Mouse (Mus musculus): ENCODE data around the gene Chd1l. TPM values are rescaled to one million over a fixed set of nuclear protein-coding genes. Genes with fewer than 3 reads are reported as not detected.

Chd1l gene
- 10 to 100 TPM; 10.4 to 12.3 TPM for total RNA-seq (2021)

- DNase-seq, result peak; percentile 96 to 98
- intact Hi-C loops (cut with DNase I), result loop anchor here (1.0 to 2.0 kb wide), 3 partner anchors 18 to 71 kb away; partner anchors contain the start of genes Fmo5 and Prkab2
Observed at GRCm38 (mm10) chr3:97609845-97610410, at the start of gene Chd1l. Gene Chd1l (minus strand): TSS chr3:97610203.

- intact Hi-C loops (cut with DNase I), result loop anchor here (5.0 kb wide), 1 partner anchor 432 kb away; no protein-coding TSS in a partner anchor
- no peak for DNase-seq
Observed at GRCm38 (mm10) chr3:97659746-97660145, 49.7 kb upstream of the Chd1l start.

GRCm38 (mm10) chr3:97658426-97659193, 48.6 kb upstream of the Chd1l start:
- intact Hi-C loops (cut with DNase I), result loop anchor here (1.0 to 5.0 kb wide), 2 partner anchors 48 to 431 kb away; partner anchors contain the start of gene Chd1l
- DNase-seq, result no peak

- intact Hi-C loops (cut with DNase I), result loop anchor here (1.0 to 5.0 kb wide), 2 partner anchors 48 to 431 kb away; partner anchors contain the start of gene Chd1l
Observed at GRCm38 (mm10) chr3:97657655-97658411, 47.8 kb upstream of the Chd1l start, which contains the start of gene Prkab2. Gene Prkab2 (plus strand): TSS chr3:97658193.

GRCm38 (mm10) chr3:97654901-97655300, 44.9 kb upstream of the Chd1l start:
- DNase-seq, result peak; percentile 17 to 38
- intact Hi-C loops (cut with DNase I), result loop anchor here (5.0 kb wide), 1 partner anchor 428 kb away; no protein-coding TSS in a partner anchor

More at GRCm38 (mm10) chr3:97657655-97658411, 47.8 kb upstream of the Chd1l start, which contains the start of gene Prkab2:
- peak; percentile 99 for DNase-seq

- DNase-seq, result no peak
- intact Hi-C loops (cut with DNase I), result no loop called here
Observed at GRCm38 (mm10) chr3:97653781-97654180, 43.8 kb upstream of the Chd1l start.

- peak in 1 of 2 experiments; percentile 39 for DNase-seq
- intact Hi-C loops (cut with DNase I), result no loop called here
Observed at GRCm38 (mm10) chr3:97651604-97652003, 41.6 kb upstream of the Chd1l start.

GRCm38 (mm10) chr3:97649469-97649868, 39.5 kb upstream of the Chd1l start:
- intact Hi-C loops (cut with DNase I), result no loop called here

GRCm38 (mm10) chr3:97649022-97649421, 39.0 kb upstream of the Chd1l start:
- DNase-seq, result no peak
- intact Hi-C loops (cut with DNase I), result no loop called here

More at GRCm38 (mm10) chr3:97649469-97649868, 39.5 kb upstream of the Chd1l start:
- DNase-seq, result no peak

GRCm38 (mm10) chr3:97648518-97648917, 38.5 kb upstream of the Chd1l start:
- intact Hi-C loops (cut with DNase I), result no loop called here
- peak in 1 of 2 experiments; percentile 7 for DNase-seq

- intact Hi-C loops (cut with DNase I), result no loop called here
Observed at GRCm38 (mm10) chr3:97642001-97642400, 32.0 kb upstream of the Chd1l start.

GRCm38 (mm10) chr3:97641396-97641795, 31.4 kb upstream of the Chd1l start:
- intact Hi-C loops (cut with DNase I), result no loop called here
- DNase-seq, result no peak

More at GRCm38 (mm10) chr3:97642001-97642400, 32.0 kb upstream of the Chd1l start:
- no peak for DNase-seq

GRCm38 (mm10) chr3:97634288-97634761, 24.3 kb upstream of the Chd1l start:
- intact Hi-C loops (cut with DNase I), result no loop called here
- DNase-seq, result peak; percentile 63 to 64

- DNase-seq, result no peak
- intact Hi-C loops (cut with DNase I), result no loop called here
Observed at GRCm38 (mm10) chr3:97633456-97633855, 23.5 kb upstream of the Chd1l start.

- DNase-seq, result no peak
- intact Hi-C loops (cut with DNase I), result no loop called here
Observed at GRCm38 (mm10) chr3:97631258-97631860, 21.4 kb upstream of the Chd1l start.

- intact Hi-C loops (cut with DNase I), result no loop called here
- DNase-seq, result no peak
Observed at GRCm38 (mm10) chr3:97630746-97631145, 20.7 kb upstream of the Chd1l start.

GRCm38 (mm10) chr3:97629941-97630340, 19.9 kb upstream of the Chd1l start:
- intact Hi-C loops (cut with DNase I), result no loop called here
- DNase-seq, result no peak

- intact Hi-C loops (cut with DNase I), result loop anchor here (1.0 kb wide), 1 partner anchor 18 kb away; the partner anchor contains the start of gene Chd1l
- DNase-seq, result peak; percentile 79 to 80
Observed at GRCm38 (mm10) chr3:97628391-97629001, 18.5 kb upstream of the Chd1l start, which contains the start of gene Fmo5. Gene Fmo5 (plus strand): TSS chr3:97628804.

GRCm38 (mm10) chr3:97627893-97628292, 17.9 kb upstream of the Chd1l start:
- DNase-seq, result peak in 1 of 2 experiments; percentile 19
- intact Hi-C loops (cut with DNase I), result loop anchor here (1.0 kb wide), 1 partner anchor 18 kb away; the partner anchor contains the start of gene Chd1l
